Mouse (Mus musculus): ENCODE results near the gene Elf2.

DNA sequence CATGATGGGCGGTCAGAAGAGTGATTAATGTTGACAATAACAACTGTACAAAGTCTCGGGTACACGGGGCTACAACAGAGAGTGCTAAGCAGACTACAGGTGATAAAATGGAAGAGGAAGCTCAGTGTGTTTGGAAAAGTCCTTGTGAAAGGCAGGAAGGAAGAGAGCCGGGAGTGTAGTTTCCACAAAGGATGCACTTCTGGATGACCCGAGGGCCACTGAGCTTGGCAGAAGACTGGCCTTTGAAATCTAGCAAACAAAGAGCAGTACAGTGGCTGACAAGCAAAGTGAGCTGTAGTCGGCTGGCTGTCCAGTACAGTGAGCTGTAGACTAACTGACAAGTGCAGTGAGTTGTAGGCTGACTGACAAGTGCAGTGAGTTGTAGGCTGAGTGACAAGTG, 38.9 kb downstream of the Elf2 start:
- no peak for TF ChIP-seq FLI1 (IDR thresholded peaks at IDR 0.05; ENCODE audit: low read length)
- no peak for TF ChIP-seq GATA1 (IDR thresholded peaks at IDR 0.05; ENCODE audit: borderline replicate concordance, low read length)

Measured in megakaryocyte, embryonic 14.5 days (primary cell).